25 mouse cellular contexts compared by ENCODE assay signal in the genomic region with DNA sequence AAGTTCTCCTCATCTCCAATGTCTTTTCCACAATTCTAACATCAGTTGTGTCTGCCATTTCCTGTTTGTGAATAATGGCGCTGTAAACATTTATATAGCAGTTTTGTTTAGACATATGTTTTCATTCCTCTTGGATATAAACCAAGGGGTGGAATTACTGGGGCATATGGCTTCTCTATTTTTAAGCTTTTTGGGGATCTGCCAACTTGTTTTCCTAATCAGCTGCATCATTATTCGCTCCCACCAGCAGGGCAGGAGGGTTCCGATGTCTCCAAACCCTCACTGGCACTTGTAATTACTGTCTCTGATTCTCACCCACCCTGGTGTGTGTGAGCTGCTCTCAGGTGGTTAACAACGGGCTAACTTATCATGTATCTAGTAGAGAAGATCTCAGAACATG. TPM values are rescaled to one million over a fixed set of nuclear protein-coding genes. Genes with fewer than 3 reads are reported as not detected.
"Had no signal": no experiment of that assay in that cellular context is flagged by ENCODE, and none has a peak within 500 bp of the region (broad histone marks: within the 10 kb centered on the region; RNA-seq: fewer than 3 reads in every experiment).

No protein-coding gene starts in this region.

- DNase-seq: kidney, postnatal 14 days; kidney, postnatal 4 days; left cerebral cortex, postnatal 4 days; liver, postnatal 0 days; lung, postnatal 10 days; lung, postnatal 4 days; right cerebral cortex, adult 18-20 months; right cerebral cortex, postnatal 14 days; right cerebral cortex, postnatal 4 days; thymus, adult 2 months; thymus, postnatal 14 days; thymus, postnatal 4 days had no signal

- H3K4me3 ChIP-seq: limb, embryonic 12.5 days; limb, embryonic 15.5 days; lung, embryonic 15.5 days; midbrain, embryonic 12.5 days; neural tube, embryonic 12.5 days; neural tube, embryonic 15.5 days had no signal

- H3K9me3 ChIP-seq: limb, embryonic 12.5 days; limb, embryonic 15.5 days; lung, embryonic 15.5 days; midbrain, embryonic 12.5 days; neural tube, embryonic 12.5 days; neural tube, embryonic 15.5 days had no signal

- ATAC-seq: liver, postnatal 0 days had no signal

- H3K4me2 ChIP-seq: limb, embryonic 12.5 days; limb, embryonic 15.5 days; liver, embryonic 11.5 days; lung, embryonic 15.5 days; midbrain, embryonic 12.5 days; neural tube, embryonic 12.5 days; neural tube, embryonic 15.5 days had no signal

- H3K36me3 ChIP-seq: limb, embryonic 12.5 days; limb, embryonic 15.5 days; lung, embryonic 15.5 days; midbrain, embryonic 12.5 days; neural tube, embryonic 12.5 days; neural tube, embryonic 15.5 days had no signal

- H3K9ac ChIP-seq: limb, embryonic 12.5 days; limb, embryonic 15.5 days; liver, embryonic 14.5 days; liver, postnatal 0 days; lung, embryonic 15.5 days; midbrain, embryonic 12.5 days; neural tube, embryonic 12.5 days; neural tube, embryonic 15.5 days had no signal

- H3K27ac ChIP-seq: limb, embryonic 12.5 days; limb, embryonic 15.5 days; liver, embryonic 14.5 days; lung, embryonic 15.5 days; midbrain, embryonic 12.5 days; neural tube, embryonic 12.5 days; neural tube, embryonic 15.5 days; stomach, postnatal 0 days had no signal

RNA-seq across cellular contexts. Expression of gene Olig2, which starts 59.4 kb away (rescaled TPM):
- total RNA-seq: megakaryocyte progenitor cell, adult 5-6 weeks; megakaryocyte-erythroid progenitor cell, adult 5-6 weeks had no signal
- polyA plus RNA-seq: kidney, embryonic 16.5 days; limb, embryonic 12.5 days; limb, embryonic 15.5 days; liver, embryonic 11.5 days; liver, embryonic 14.5 days; liver, postnatal 0 days; lung, embryonic 15.5 days; stomach, embryonic 14.5 days; stomach, postnatal 0 days had no signal
